Mouse (Mus musculus) hindbrain, embryonic 14.5 days (tissue): Measurements from ENCODE around the gene Adam1a. TPM values are rescaled to one million over a fixed set of nuclear protein-coding genes. Genes with fewer than 3 reads are reported as not detected.

Experiments
- ATAC-seq: fragments of 200-750 bp; cut with Nextera tagmentation; 2 replicates; pipeline ENCODE4 v1.8.0; 2017; ENCODE audit warnings: moderate number of reproducible peaks, mild to moderate bottlenecking, moderate TSS enrichment, moderate library complexity; ENCODE audit not compliant: low FRiP score
- DNase-seq: peaks from one replicate; pipeline ENCODE4 v3.0.0-alpha.2; 2015; ENCODE audit warnings: low spot score
- H3K27ac ChIP-seq: fragments of 300-500 bp; sonication (generic); 2 replicates; pipeline ENCODE4 v1.5.1; 2014; ENCODE audit warnings: mild to moderate bottlenecking, moderate library complexity
- H3K27me3 ChIP-seq: fragments of 300-500 bp; sonication (generic); 2 replicates; pipeline ENCODE4 v1.6.1; 2014; ENCODE audit warnings: mild to moderate bottlenecking, low read length, mixed read lengths; ENCODE audit not compliant: control insufficient read depth, insufficient read depth
- H3K36me3 ChIP-seq: fragments of 300-500 bp; sonication (generic); replicated peaks from 2 replicates; pipeline ENCODE4 v1.6.1; 2014; ENCODE audit not compliant: control insufficient read depth, insufficient read depth
- H3K4me1 ChIP-seq: fragments of 300-500 bp; sonication (generic); replicated peaks from 2 replicates; pipeline ENCODE4 v1.6.1; 2014; ENCODE audit warnings: antibody characterized with exemption, low read length, mixed read lengths; ENCODE audit not compliant: control insufficient read depth, insufficient read depth
- H3K4me2 ChIP-seq: fragments of 300-500 bp; sonication (generic); replicated peaks from 2 replicates; pipeline ENCODE4 v1.6.1; 2014; ENCODE audit warnings: mild to moderate bottlenecking, moderate library complexity
- H3K4me3 ChIP-seq: fragments of 300-500 bp; sonication (generic); replicated peaks from 2 replicates; pipeline ENCODE4 v1.5.1; 2014; ENCODE audit warnings: mild to moderate bottlenecking, low read length
- H3K9ac ChIP-seq: fragments of 300-500 bp; sonication (generic); 2 replicates; pipeline ENCODE4 v1.6.1; 2014
- H3K9me3 ChIP-seq: fragments of 300-500 bp; sonication (generic); 2 replicates; pipeline ENCODE4 v1.6.1; 2016; ENCODE audit warnings: low read length; ENCODE audit not compliant: control insufficient read depth
- WGBS: fragments of 180-500 bp; shearing (Covaris S2); extraction: QIAGEN DNeasy Blood & Tissue Kit; methylation state at CpG from one replicate; pipeline ENCODE4 v1.1.7; 2014; 5-methylcytosine and 5-hydroxymethylcytosine counted together
- polyA plus RNA-seq: library from polyadenylated mRNA; unstranded; fragments of >200 nt; fragmentation: Nextera tagmentation; extraction: Ambion mirVana; gene quantifications from 2 replicates; pipeline ENCODE4 v1.2.1, GENCODE M21; 2014

Gene Adam1a
- polyA plus RNA-seq, 1 experiment from 2014 or later = 5.0 TPM

GRCm38 (mm10) chr5:121476040-121476439, 69.2 kb downstream of the Adam1a start:
- no peak overlapping the region for H3K4me3 ChIP-seq
- DNase-seq (no peak), ATAC-seq (no peak)
- H3K36me3 ChIP-seq = no peaks in the 10 kb centered on the region
- H3K27ac ChIP-seq = no peak overlapping the region
- 92% methylated on average over 1 of the region's 1 CpGs for WGBS
- no peaks in the 10 kb centered on the region for H3K4me1 ChIP-seq
- H3K9me3 ChIP-seq = no peaks in the 10 kb centered on the region
- no peaks in the 10 kb centered on the region for H3K27me3 ChIP-seq
- no peak overlapping the region for H3K4me2 ChIP-seq
- H3K9ac ChIP-seq = no peak overlapping the region

GRCm38 (mm10) chr5:121474610-121475009, 70.7 kb downstream of the Adam1a start:
- ATAC-seq (no peak), DNase-seq (no peak)
- H3K4me2 ChIP-seq = no peak overlapping the region
- no peak overlapping the region for H3K4me3 ChIP-seq
- H3K9me3 ChIP-seq = no peaks in the 10 kb centered on the region
- H3K27ac ChIP-seq = no peak overlapping the region
- no peaks in the 10 kb centered on the region for H3K4me1 ChIP-seq
- 77% methylated on average over 7 of the region's 7 CpGs for WGBS
- no peaks in the 10 kb centered on the region for H3K36me3 ChIP-seq
- no peak overlapping the region for H3K9ac ChIP-seq
- H3K27me3 ChIP-seq = no peaks in the 10 kb centered on the region

- no peaks in the 10 kb centered on the region for H3K9me3 ChIP-seq
These were observed 72.9 kb downstream of the Adam1a start for GRCm38 (mm10) chr5:121472411-121472810.

GRCm38 (mm10) chr5:121469566-121469965, 75.7 kb downstream of the Adam1a start:
- Histone ChIP-seq H3K27ac (no peak overlapping the region), H3K9ac (no peak overlapping the region), H3K27me3 (no peaks in the 10 kb centered on the region), H3K4me3 (no peak overlapping the region), H3K36me3 (no peaks in the 10 kb centered on the region), H3K4me1 (no peaks in the 10 kb centered on the region), H3K4me2 (no peak overlapping the region), H3K9me3 (no peaks in the 10 kb centered on the region)
- WGBS = 55% methylated on average over 3 of the region's 3 CpGs
- DNase-seq (no peak), ATAC-seq (no peak)

More at GRCm38 (mm10) chr5:121472411-121472810, 72.9 kb downstream of the Adam1a start:
- H3K27me3 ChIP-seq = no peaks in the 10 kb centered on the region
- ATAC-seq (no peak), DNase-seq (no peak)
- H3K9ac ChIP-seq = no peak overlapping the region
- H3K36me3 ChIP-seq = no peaks in the 10 kb centered on the region
- H3K27ac ChIP-seq = no peak overlapping the region
- no peaks in the 10 kb centered on the region for H3K4me1 ChIP-seq
- 82% methylated on average over 2 of the region's 2 CpGs for WGBS
- H3K4me2 ChIP-seq = no peak overlapping the region
- no peak overlapping the region for H3K4me3 ChIP-seq

Other genes starting within 250 kb of the Adam1a start
- gene Trafd1, start 159.8 kb downstream of the Adam1a start, polyA plus RNA-seq = 118 and 120 TPM in 2 replicates
- gene Naa25, start 147.5 kb downstream of the Adam1a start, polyA plus RNA-seq = 55.3 and 63.6 TPM in 2 replicates
- gene Tmem116, start 93.6 kb downstream of the Adam1a start, polyA plus RNA-seq = 1.2 and 1.9 TPM in 2 replicates
- 146 and 147 TPM in 2 replicates for gene Erp29, start 93.0 kb downstream of the Adam1a start, polyA plus RNA-seq
- gene Adam1b, start 42.0 kb downstream of the Adam1a start, polyA plus RNA-seq = not detected in 2 replicates
- not detected in 2 replicates for gene Gm42878, start within 50 bp of the Adam1a start, polyA plus RNA-seq
- gene Mapkapk5, start 423 bp upstream of the Adam1a start, polyA plus RNA-seq = 58.9 and 66.6 TPM in 2 replicates
- gene Aldh2, start 48.3 kb upstream of the Adam1a start, polyA plus RNA-seq = 54.5 and 58.7 TPM in 2 replicates
- gene Acad12, start 73.5 kb upstream of the Adam1a start, polyA plus RNA-seq = 1.2 and 1.5 TPM in 2 replicates
- 1.7 and 2.2 TPM in 2 replicates for gene Acad10, start 115.0 kb upstream of the Adam1a start, polyA plus RNA-seq
- 41.5 and 47.3 TPM in 2 replicates for gene Brap, start 115.1 kb upstream of the Adam1a start, polyA plus RNA-seq
- gene Atxn2, start 165.9 kb upstream of the Adam1a start, polyA plus RNA-seq = 81.6 and 90.5 TPM in 2 replicates